Mouse (Mus musculus) embryonic facial prominence, embryonic 11.5 days (tissue): ENCODE measurements at regions not wholly inside any gene's neighbourhood (a gene's known extent, or its start where the extent isn't known, plus 50 kb on each side); places are given as distances from the start of the nearest gene placed in this dataset.

Experiments used
- ATAC-seq: fragments of 200-750 bp; cut with Nextera tagmentation; replicated peaks from 2 replicates; pipeline ENCODE4 v1.8.0; 2017; ENCODE audit warnings: low read depth; ENCODE audit not compliant: insufficient number of reproducible peaks, low FRiP score, low TSS enrichment
- DNase-seq: peaks from one replicate; pipeline ENCODE4 v3.0.0-alpha.2; 2015; ENCODE audit warnings: low spot score
- H3K27ac ChIP-seq: fragments of 300-500 bp; sonication (generic); replicated peaks from 2 replicates; pipeline ENCODE4 v1.5.1; 2014; ENCODE audit warnings: mild to moderate bottlenecking, low read depth, low read length, control low read depth
- H3K27me3 ChIP-seq: fragments of 300-500 bp; sonication (generic); 2 replicates; pipeline ENCODE4 v1.6.1; 2014; ENCODE audit warnings: mild to moderate bottlenecking, low read length, moderate library complexity, mixed read lengths; ENCODE audit not compliant: control insufficient read depth, insufficient read depth
- H3K36me3 ChIP-seq: fragments of 300-500 bp; sonication (generic); replicated peaks from 2 replicates; pipeline ENCODE4 v1.6.1; 2014; ENCODE audit warnings: low read depth, mild to moderate bottlenecking, low read length, moderate library complexity, mixed read lengths; ENCODE audit not compliant: control insufficient read depth, insufficient read depth
- H3K4me1 ChIP-seq: fragments of 300-500 bp; sonication (generic); 2 replicates; pipeline ENCODE4 v1.6.1; 2014; ENCODE audit warnings: low read length, mixed read lengths; ENCODE audit not compliant: control insufficient read depth, insufficient read depth
- H3K4me2 ChIP-seq: fragments of 300-500 bp; sonication (generic); 2 replicates; pipeline ENCODE4 v1.6.1; 2014; ENCODE audit warnings: low read depth, mild to moderate bottlenecking, control low read depth, low read length, moderate library complexity
- H3K4me3 ChIP-seq: fragments of 300-500 bp; sonication (generic); 2 replicates; pipeline ENCODE4 v1.5.1; 2014; ENCODE audit warnings: low read depth, low read length, control low read depth
- H3K9ac ChIP-seq: fragments of 300-500 bp; sonication (generic); replicated peaks from 2 replicates; pipeline ENCODE4 v1.6.1; 2014; ENCODE audit warnings: mild to moderate bottlenecking, control low read depth, low read length
- H3K9me3 ChIP-seq: fragments of 300-500 bp; sonication (generic); replicated peaks from 2 replicates; pipeline ENCODE4 v1.6.1; 2016; ENCODE audit warnings: mild to moderate bottlenecking, low read length, inconsistent platforms, mixed read lengths; ENCODE audit not compliant: control insufficient read depth
- WGBS: fragments of 180-500 bp; shearing (Covaris S2); extraction: QIAGEN DNeasy Blood & Tissue Kit; methylation state at CpG from one replicate; pipeline ENCODE4 v1.1.7; 2014; 5-methylcytosine and 5-hydroxymethylcytosine counted together

GRCm38 (mm10) chr11:113074328-113074727 is 292.3 kb downstream of the Sox9 start:
- ATAC-seq (no peak), DNase-seq (no peak)
- no peaks in the 10 kb centered on the region for H3K36me3 ChIP-seq
- no peak overlapping the region for H3K27ac ChIP-seq
- no peak overlapping the region for H3K9ac ChIP-seq
- WGBS = 88% methylated on average over 9 of the region's 9 CpGs
- no peaks in the 10 kb centered on the region for H3K27me3 ChIP-seq
- no peak overlapping the region for H3K4me3 ChIP-seq
- no peak overlapping the region for H3K4me2 ChIP-seq
- H3K9me3 ChIP-seq = no peaks in the 10 kb centered on the region
- H3K4me1 ChIP-seq = no peaks in the 10 kb centered on the region

GRCm38 (mm10) chr11:113076371-113076770 is 294.3 kb downstream of the Sox9 start:
- H3K27me3 ChIP-seq = no peaks in the 10 kb centered on the region
- no peak overlapping the region for H3K9ac ChIP-seq
- H3K36me3 ChIP-seq = no peaks in the 10 kb centered on the region
- no peaks in the 10 kb centered on the region for H3K9me3 ChIP-seq
- H3K4me3 ChIP-seq = no peak overlapping the region
- H3K27ac ChIP-seq = no peak overlapping the region
- no peak overlapping the region for H3K4me2 ChIP-seq
- no peaks in the 10 kb centered on the region for H3K4me1 ChIP-seq
- WGBS = 92% methylated on average over 4 of the region's 4 CpGs
- ATAC-seq = no peak
- no peak for DNase-seq

- no peaks in the 10 kb centered on the region for H3K36me3 ChIP-seq
- H3K9me3 ChIP-seq = no peaks in the 10 kb centered on the region
- H3K4me2 ChIP-seq = no peak overlapping the region
- no peak overlapping the region for H3K9ac ChIP-seq
- DNase-seq (no peak), ATAC-seq (no peak)
- WGBS = 75% methylated on average over 2 of the region's 2 CpGs
- H3K4me1 ChIP-seq = no peaks in the 10 kb centered on the region
- no peak overlapping the region for H3K4me3 ChIP-seq
- no peaks in the 10 kb centered on the region for H3K27me3 ChIP-seq
- H3K27ac ChIP-seq = no peak overlapping the region
Observed at GRCm38 (mm10) chr11:113080311-113080710, 298.3 kb downstream of the Sox9 start.

GRCm38 (mm10) chr11:113084442-113084841 is 302.4 kb downstream of the Sox9 start:
- no peak overlapping the region for H3K27ac ChIP-seq
- H3K4me3 ChIP-seq = no peak overlapping the region
- no peaks in the 10 kb centered on the region for H3K36me3 ChIP-seq
- H3K27me3 ChIP-seq = no peaks in the 10 kb centered on the region
- H3K9me3 ChIP-seq = no peaks in the 10 kb centered on the region
- H3K4me2 ChIP-seq = no peak overlapping the region
- 82% methylated on average over 6 of the region's 6 CpGs for WGBS
- ATAC-seq (no peak), DNase-seq (no peak)
- H3K4me1 ChIP-seq = no peaks in the 10 kb centered on the region
- no peak overlapping the region for H3K9ac ChIP-seq

GRCm38 (mm10) chr11:113085556-113085955 is 303.5 kb downstream of the Sox9 start:
- no peaks in the 10 kb centered on the region for H3K27me3 ChIP-seq
- no peak overlapping the region for H3K9ac ChIP-seq
- ATAC-seq (no peak; the same call in 1 of the 2 replicates), DNase-seq (no peak)
- no peaks in the 10 kb centered on the region for H3K4me1 ChIP-seq
- 83% methylated on average over 9 of the region's 9 CpGs for WGBS
- no peak overlapping the region for H3K27ac ChIP-seq
- H3K4me3 ChIP-seq = no peak overlapping the region
- H3K9me3 ChIP-seq = no peaks in the 10 kb centered on the region
- H3K4me2 ChIP-seq = no peak overlapping the region
- H3K36me3 ChIP-seq = no peaks in the 10 kb centered on the region

- DNase-seq (peak; percentile 19), ATAC-seq (no peak)
- Histone ChIP-seq H3K36me3 (no peaks in the 10 kb centered on the region), H3K4me3 (no peak overlapping the region), H3K9me3 (no peaks in the 10 kb centered on the region), H3K27ac (no peak overlapping the region), H3K4me2 (no peak overlapping the region), H3K27me3 (no peaks in the 10 kb centered on the region), H3K4me1 (no peaks in the 10 kb centered on the region), H3K9ac (no peak overlapping the region)
- WGBS = 43% methylated on average over 9 of the region's 9 CpGs
Observed at GRCm38 (mm10) chr11:113087084-113087483, 305.1 kb downstream of the Sox9 start.

GRCm38 (mm10) chr11:113089637-113090351 is 307.8 kb downstream of the Sox9 start:
- Histone ChIP-seq H3K4me2 (no peak overlapping the region), H3K4me3 (no peak overlapping the region), H3K36me3 (no peaks in the 10 kb centered on the region), H3K4me1 (no peaks in the 10 kb centered on the region; the same call in 1 of the 2 replicates), H3K9me3 (no peaks in the 10 kb centered on the region), H3K9ac (no peak overlapping the region), H3K27me3 (no peaks in the 10 kb centered on the region), H3K27ac (no peak overlapping the region)
- WGBS = 89% methylated on average over 11 of the region's 11 CpGs
- no peak for ATAC-seq
- no peak for DNase-seq

GRCm38 (mm10) chr11:113091901-113092568 is 310.0 kb downstream of the Sox9 start:
- Histone ChIP-seq H3K4me3 (no peak overlapping the region), H3K27me3 (no peaks in the 10 kb centered on the region), H3K4me2 (no peak overlapping the region), H3K9me3 (no peaks in the 10 kb centered on the region), H3K9ac (no peak overlapping the region), H3K27ac (no peak overlapping the region), H3K36me3 (no peaks in the 10 kb centered on the region), H3K4me1 (no peaks in the 10 kb centered on the region; the same call in 1 of the 2 replicates)
- no peak for ATAC-seq
- WGBS = 71% methylated on average over 8 of the region's 8 CpGs
- no peak for DNase-seq
